Comparison of ENCODE assay signal across 9 mouse cellular contexts in genomic region chr13:103211501-103211941, GRCm38 (mm10).
DNase-seq lines count a peak whose midpoint lies in the region; ATAC-seq lines count a peak whose summit lies in the region.
"Had no signal": no experiment of that assay in that cellular context is flagged by ENCODE, and none has a peak within 500 bp of the region (broad histone marks: within the 10 kb centered on the region; RNA-seq: fewer than 3 reads in every experiment).

No protein-coding gene starts in this region.

- H3K36me3 ChIP-seq in heart, embryonic 14.5 days (ENCODE audit: control insufficient read depth, insufficient read depth, low read length): no peaks in the 10 kb centered on the region
- H3K36me3 ChIP-seq: liver, embryonic 13.5 days had no signal

- 0 out of 2 replicates have a peak overlapping the region, but pooled peaks have one; percentile 12 for H3K4me3 ChIP-seq in brown adipose tissue, adult 24 weeks (ENCODE audit: insufficient read depth, low read depth, low read length)
- H3K4me3 ChIP-seq in heart, embryonic 14.5 days (ENCODE audit: control insufficient read depth in 1 of 2, insufficient read depth in 1 of 2, low read depth in 1 of 2, low read length in 2 of 2): no peak overlapping the region
- H3K4me3 ChIP-seq: liver, embryonic 13.5 days had no signal

- WGBS in heart, embryonic 14.5 days: 55% methylated on average over 11 of the region's 11 CpGs

- H3K27ac ChIP-seq in brown adipose tissue, adult 24 weeks (replicated peaks; ENCODE audit: low read depth, low read length): peak overlapping the region; percentile 58
- H3K27ac ChIP-seq in heart, embryonic 14.5 days (replicated peaks in 1 of 2; ENCODE audit: control insufficient read depth in 1 of 2, insufficient read depth in 1 of 2, low read depth in 2 of 2, low read length in 2 of 2): peak overlapping the region; percentile 25 to 58; a peak in 3 of 4 replicates
- H3K27ac ChIP-seq: liver, embryonic 13.5 days had no signal

- H3K4me1 ChIP-seq in brown adipose tissue, adult 24 weeks (ENCODE audit: control insufficient read depth, insufficient read depth, insufficient read length, low read length): peaks cover 11% of the 10 kb centered on the region
- H3K4me1 ChIP-seq in heart, embryonic 14.5 days (ENCODE audit: control insufficient read depth in 2 of 2, insufficient read depth in 2 of 2, low read length in 2 of 2): 0 out of 4 replicates have a peak, but pooled peaks cover 0 to 8% of the 10 kb centered on the region in 2 experiments
- H3K4me1 ChIP-seq: liver, embryonic 13.5 days had no signal

- peak; percentile 60 for DNase-seq in adrenal gland, postnatal 10 days
- no peak for DNase-seq in adrenal gland, adult 18-20 months (ENCODE audit: low spot score in 2 of 2)
- peak; percentile 58 to 73 for DNase-seq in left cerebral cortex, postnatal 36 days (ENCODE audit: low spot score in 2 of 2)
- DNase-seq in urinary bladder, postnatal 25 days (ENCODE audit: low spot score): peak; percentile 29
- DNase-seq in spleen, postnatal 4 days (ENCODE audit: low spot score in 2 of 2): no peak
- DNase-seq in cerebellum, postnatal 4 days (ENCODE audit: low spot score in 2 of 2): no peak
- DNase-seq: liver, embryonic 13.5 days had no signal

- intact Hi-C loops in left cerebral cortex, postnatal 36 days (cut with DNase I): no loop called here

- H3K4me2 ChIP-seq in heart, embryonic 14.5 days (ENCODE audit: low read length): no peak overlapping the region
- H3K4me2 ChIP-seq: liver, embryonic 13.5 days had no signal

- no peaks in the 10 kb centered on the region for H3K9me3 ChIP-seq in heart, embryonic 14.5 days (ENCODE audit: control insufficient read depth, low read length)
- H3K9me3 ChIP-seq: liver, embryonic 13.5 days had no signal

- H3K9ac ChIP-seq in heart, embryonic 14.5 days (ENCODE audit: low read length): no peak overlapping the region
- H3K9ac ChIP-seq: liver, embryonic 13.5 days had no signal

- ATAC-seq in heart, embryonic 14.5 days (ENCODE audit: insufficient number of reproducible peaks, insufficient read depth, low FRiP score, low read depth): peak; percentile 75; the same call in 1 of the 2 replicates

- H3K27me3 ChIP-seq in heart, embryonic 14.5 days (ENCODE audit: control insufficient read depth, insufficient read depth, low read length): no peaks in the 10 kb centered on the region
- H3K27me3 ChIP-seq: liver, embryonic 13.5 days had no signal

Comparison
In these comparisons a context has a peak if more than half of its experiments do, and no peak if none do; other contexts are left out.
1. DNase-seq: peak in adrenal gland, postnatal 10 days (single experiment), left cerebral cortex, postnatal 36 days (2 of 2) and urinary bladder, postnatal 25 days (single experiment); none in adrenal gland, adult 18-20 months (0 of 2), spleen, postnatal 4 days (0 of 2) and cerebellum, postnatal 4 days (0 of 2).